Mouse (Mus musculus): ENCODE measurements around the gene Pard6b.

The Pard6b gene

GRCm38 (mm10) chr2:168059200-168059790 lies 21.5 kb upstream of the Pard6b start:
- DNase-seq (ENCODE audit: low spot score), result no peak

GRCm38 (mm10) chr2:168063712-168064111 lies 17.1 kb upstream of the Pard6b start:
- no peak for DNase-seq (ENCODE audit: low spot score)

- no peak for DNase-seq (ENCODE audit: low spot score)
These were observed 15.3 kb upstream of the Pard6b start for GRCm38 (mm10) chr2:168065511-168065910.

GRCm38 (mm10) chr2:168066783-168067182 lies 14.0 kb upstream of the Pard6b start:
- no peak for DNase-seq (ENCODE audit: low spot score)

GRCm38 (mm10) chr2:168070425-168070824 lies 10.4 kb upstream of the Pard6b start:
- DNase-seq (ENCODE audit: low spot score), result no peak

GRCm38 (mm10) chr2:168072436-168073131 lies 8.2 kb upstream of the Pard6b start:
- DNase-seq (ENCODE audit: low spot score), result peak; percentile 78

- DNase-seq (ENCODE audit: low spot score), result no peak
These were observed 7.1 kb upstream of the Pard6b start for GRCm38 (mm10) chr2:168073722-168074121.

- no peak for DNase-seq (ENCODE audit: low spot score)
These were observed 6.3 kb upstream of the Pard6b start for GRCm38 (mm10) chr2:168074457-168074856.

GRCm38 (mm10) chr2:168076840-168077576 lies 3.8 kb upstream of the Pard6b start:
- DNase-seq (ENCODE audit: low spot score), result no peak

- no peak for DNase-seq (ENCODE audit: low spot score)
These were observed 2.5 kb upstream of the Pard6b start for GRCm38 (mm10) chr2:168078107-168078830.

GRCm38 (mm10) chr2:168081299-168081932 lies 612 bp downstream of the Pard6b start:
- no peak for DNase-seq (ENCODE audit: low spot score)

- DNase-seq (ENCODE audit: low spot score), result no peak
These were observed 1.1 kb downstream of the Pard6b start for GRCm38 (mm10) chr2:168081933-168082306.

- DNase-seq (ENCODE audit: low spot score), result no peak
These were observed 2.8 kb downstream of the Pard6b start for GRCm38 (mm10) chr2:168083593-168083992.

GRCm38 (mm10) chr2:168084228-168084627 lies 3.4 kb downstream of the Pard6b start:
- no peak for DNase-seq (ENCODE audit: low spot score)

GRCm38 (mm10) chr2:168085621-168086265 lies 4.9 kb downstream of the Pard6b start:
- no peak for DNase-seq (ENCODE audit: low spot score)

GRCm38 (mm10) chr2:168086318-168086717 lies 5.5 kb downstream of the Pard6b start:
- no peak for DNase-seq (ENCODE audit: low spot score)

GRCm38 (mm10) chr2:168086839-168087238 lies 6.0 kb downstream of the Pard6b start:
- DNase-seq (ENCODE audit: low spot score), result peak; percentile 62

GRCm38 (mm10) chr2:168091560-168091959 lies 10.8 kb downstream of the Pard6b start:
- DNase-seq (ENCODE audit: low spot score), result no peak

- no peak for DNase-seq (ENCODE audit: low spot score)
These were observed 12.3 kb downstream of the Pard6b start for GRCm38 (mm10) chr2:168093077-168093476.

GRCm38 (mm10) chr2:168095077-168095476 lies 14.3 kb downstream of the Pard6b start:
- no peak for DNase-seq (ENCODE audit: low spot score)

- DNase-seq (ENCODE audit: low spot score), result no peak
These were observed 15.7 kb downstream of the Pard6b start for GRCm38 (mm10) chr2:168096487-168096886.
